Mouse (Mus musculus) lung, embryonic 14.5 days (tissue): ENCODE data around the gene Ahnak2. TPM values are rescaled to one million over a fixed set of nuclear protein-coding genes. Genes with fewer than 3 reads are reported as not detected.

Experiments used
- ATAC-seq: fragments of 200-750 bp; cut with Nextera tagmentation; 2 replicates; pipeline ENCODE4 v1.8.0; 2017; ENCODE audit warnings: mild to moderate bottlenecking, moderate TSS enrichment, moderate library complexity; ENCODE audit not compliant: insufficient read depth
- DNase-seq: peaks from one replicate; pipeline ENCODE4 v3.0.0-alpha.2; 2015
- H3K27ac ChIP-seq: fragments of 300-500 bp; sonication (generic); 2 replicates; pipeline ENCODE4 v1.5.1; 2014; ENCODE audit warnings: low read depth, mild to moderate bottlenecking, moderate library complexity
- H3K27me3 ChIP-seq: fragments of 300-500 bp; sonication (generic); 2 replicates; pipeline ENCODE4 v1.6.1; 2014; ENCODE audit warnings: low read length, control low read depth; ENCODE audit not compliant: insufficient read depth
- H3K36me3 ChIP-seq: fragments of 300-500 bp; sonication (generic); 2 replicates; pipeline ENCODE4 v1.6.1; 2014; ENCODE audit warnings: control low read depth; ENCODE audit not compliant: insufficient read depth
- H3K4me1 ChIP-seq: fragments of 300-500 bp; sonication (generic); 2 replicates; pipeline ENCODE4 v1.6.1; 2014; ENCODE audit warnings: antibody characterized with exemption, control low read depth; ENCODE audit not compliant: insufficient read depth
- H3K4me2 ChIP-seq: fragments of 300-500 bp; sonication (generic); 2 replicates; pipeline ENCODE4 v1.6.1; 2014; ENCODE audit warnings: mild to moderate bottlenecking
- H3K4me3 ChIP-seq: fragments of 300-500 bp; sonication (generic); 2 replicates; pipeline ENCODE4 v1.5.1; 2014; ENCODE audit warnings: low read depth, low read length
- H3K9ac ChIP-seq: fragments of 300-500 bp; sonication (generic); 2 replicates; pipeline ENCODE4 v1.6.1; 2014
- H3K9me3 ChIP-seq: fragments of 300-500 bp; sonication (generic); 2 replicates; pipeline ENCODE4 v1.6.1; 2016; ENCODE audit warnings: low read depth, low read length, control low read depth
- CTCF ChIP-seq: IDR thresholded peaks from 2 replicates; pipeline ENCODE4 v1.5.1; 2016; ENCODE audit warnings: antibody characterized with exemption, low read depth
- WGBS: fragments of 180-500 bp; shearing (Covaris S2); extraction: QIAGEN DNeasy Blood & Tissue Kit; methylation state at CpG from one replicate; pipeline ENCODE4 v1.1.7; 2014; 5-methylcytosine and 5-hydroxymethylcytosine counted together
- polyA plus RNA-seq: library from polyadenylated mRNA; unstranded; fragments of >200 nt; fragmentation: Nextera tagmentation; extraction: Ambion mirVana; gene quantifications from 2 replicates; pipeline ENCODE4 v1.2.1, GENCODE M21; 2014

The Ahnak2 gene
- polyA plus RNA-seq, 1 experiment from 2014 or later: 0.61 TPM

DNA sequence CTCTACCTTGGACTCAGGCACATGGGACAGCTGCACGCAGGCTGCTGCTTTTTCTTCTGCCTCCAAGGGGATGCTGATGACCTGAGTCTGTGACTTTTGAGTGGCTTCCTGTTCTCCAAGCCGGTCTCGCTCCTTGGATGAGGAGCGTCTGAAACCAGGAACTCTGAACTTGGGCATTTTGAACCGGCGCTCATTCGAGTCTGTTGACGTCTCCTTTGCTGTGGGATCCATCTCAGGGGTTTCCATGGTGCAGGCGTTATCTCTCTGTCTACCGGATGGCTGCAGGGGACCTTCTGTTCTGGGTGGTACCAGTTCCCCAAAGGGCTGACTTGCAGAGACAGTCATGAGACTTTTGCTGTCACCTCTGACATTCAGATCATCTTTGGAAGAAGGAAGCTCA is 28.0 kb downstream of the Ahnak2 start:
- H3K27ac ChIP-seq: no peak overlapping the region
- H3K4me2 ChIP-seq: no peak overlapping the region
- H3K9ac ChIP-seq: no peak overlapping the region
- H3K9me3 ChIP-seq: no peaks in the 10 kb centered on the region
- H3K4me3 ChIP-seq: no peak overlapping the region
- ATAC-seq: no peak
- H3K27me3 ChIP-seq: no peaks in the 10 kb centered on the region
- DNase-seq: no peak
- H3K36me3 ChIP-seq: no peaks in the 10 kb centered on the region
- 88% methylated on average over 10 of the region's 10 CpGs for WGBS
- TF ChIP-seq CTCF: no peak
- H3K4me1 ChIP-seq: no peaks in the 10 kb centered on the region

DNA sequence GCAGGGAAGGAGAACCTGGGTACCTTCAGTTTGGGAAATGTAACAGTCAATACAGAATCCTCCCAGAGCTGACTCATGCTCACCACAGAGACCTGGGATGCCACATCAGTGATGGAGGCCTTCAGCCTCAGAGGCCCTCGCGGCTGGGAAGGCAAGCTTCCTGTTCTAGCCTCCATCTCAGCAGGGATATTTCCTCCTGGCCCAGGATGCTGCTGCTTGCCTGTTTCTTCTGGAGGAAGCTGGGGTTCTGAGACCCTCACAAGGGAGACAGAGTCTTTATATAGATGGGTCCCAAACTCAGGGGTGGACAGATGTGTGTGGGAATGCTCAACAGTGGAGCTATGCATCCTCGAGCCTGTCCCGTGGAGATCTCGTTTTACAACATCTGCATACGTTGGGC is 28.4 kb downstream of the Ahnak2 start:
- 80% methylated on average over 6 of the region's 6 CpGs for WGBS
- DNase-seq: no peak
- no peak for ATAC-seq
- Histone ChIP-seq H3K4me2 (no peak overlapping the region), H3K4me1 (no peaks in the 10 kb centered on the region), H3K27ac (no peak overlapping the region), H3K27me3 (no peaks in the 10 kb centered on the region), H3K9me3 (no peaks in the 10 kb centered on the region), H3K36me3 (no peaks in the 10 kb centered on the region), H3K9ac (no peak overlapping the region), H3K4me3 (no peak overlapping the region)
- TF ChIP-seq CTCF: no peak

GRCm38 (mm10) chr12:112773366-112773765 is 29.1 kb downstream of the Ahnak2 start:
- H3K9me3 ChIP-seq: no peaks in the 10 kb centered on the region
- no peaks in the 10 kb centered on the region for H3K27me3 ChIP-seq
- ATAC-seq (no peak), DNase-seq (no peak)
- no peaks in the 10 kb centered on the region for H3K4me1 ChIP-seq
- H3K4me3 ChIP-seq: no peak overlapping the region
- no peak overlapping the region for H3K4me2 ChIP-seq
- no peaks in the 10 kb centered on the region for H3K36me3 ChIP-seq
- no peak overlapping the region for H3K9ac ChIP-seq
- no peak overlapping the region for H3K27ac ChIP-seq
- TF ChIP-seq CTCF: no peak
- WGBS: 17% methylated on average over 9 of the region's 9 CpGs

DNA sequence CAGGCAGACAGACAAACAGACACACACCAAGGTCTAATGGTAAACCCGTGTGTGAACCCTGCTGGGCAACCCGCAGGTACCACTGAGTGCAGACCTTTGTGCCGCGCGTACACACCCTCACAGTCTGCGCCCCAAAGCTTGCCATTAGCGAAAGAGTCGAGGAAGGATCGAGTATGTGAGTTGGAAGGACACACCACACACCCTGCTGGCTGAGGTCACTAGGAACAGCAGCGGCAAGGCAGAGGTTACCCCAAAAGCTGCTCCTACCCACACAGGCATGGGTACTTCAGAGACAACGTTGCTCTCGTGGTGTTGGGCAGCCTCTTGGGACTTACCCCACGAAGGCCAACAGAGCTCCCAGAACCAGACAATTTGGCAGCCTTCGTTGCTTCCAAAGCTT is 30.2 kb downstream of the Ahnak2 start:
- Histone ChIP-seq H3K27me3 (no peaks in the 10 kb centered on the region), H3K4me2 (no peak overlapping the region), H3K9me3 (no peaks in the 10 kb centered on the region), H3K4me1 (no peaks in the 10 kb centered on the region), H3K4me3 (no peak overlapping the region), H3K9ac (no peak overlapping the region), H3K27ac (no peak overlapping the region), H3K36me3 (no peaks in the 10 kb centered on the region)
- TF ChIP-seq CTCF: no peak
- WGBS: 86% methylated on average over 14 of the region's 14 CpGs
- DNase-seq: no peak
- ATAC-seq: no peak

DNA sequence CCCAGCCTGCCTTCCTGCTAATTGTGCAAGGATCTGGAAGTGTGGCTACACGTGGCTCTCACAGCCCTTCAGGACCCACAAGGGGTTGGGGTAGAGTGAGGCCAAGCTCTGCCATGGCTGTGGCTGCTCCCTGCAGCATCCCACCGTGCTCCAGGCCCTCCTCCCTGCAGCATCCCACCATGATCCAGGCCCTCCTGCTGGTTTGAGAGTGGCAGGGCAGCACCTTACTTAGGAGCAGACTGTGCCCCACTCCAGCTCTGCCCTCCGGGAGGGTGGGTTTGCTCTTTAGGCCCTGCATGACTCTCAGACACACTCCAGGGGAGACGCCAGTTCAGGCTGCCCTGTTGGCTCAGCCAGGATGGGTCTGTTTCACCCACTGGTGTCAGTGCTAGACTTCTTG is 32.1 kb downstream of the Ahnak2 start:
- H3K9ac ChIP-seq: no peak overlapping the region
- no peaks in the 10 kb centered on the region for H3K36me3 ChIP-seq
- H3K9me3 ChIP-seq: no peaks in the 10 kb centered on the region
- DNase-seq: no peak
- no peaks in the 10 kb centered on the region for H3K27me3 ChIP-seq
- 69% methylated on average over 4 of the region's 4 CpGs for WGBS
- H3K4me1 ChIP-seq: no peaks in the 10 kb centered on the region
- no peak for TF ChIP-seq CTCF
- ATAC-seq: no peak
- H3K27ac ChIP-seq: no peak overlapping the region
- no peak overlapping the region for H3K4me2 ChIP-seq
- H3K4me3 ChIP-seq: no peak overlapping the region

- WGBS: 65% methylated on average over 2 of the region's 2 CpGs
- no peak for TF ChIP-seq CTCF
- no peak for ATAC-seq
- Histone ChIP-seq H3K27ac (no peak overlapping the region), H3K36me3 (no peaks in the 10 kb centered on the region), H3K4me1 (no peaks in the 10 kb centered on the region), H3K4me3 (no peak overlapping the region), H3K9me3 (no peaks in the 10 kb centered on the region), H3K27me3 (no peaks in the 10 kb centered on the region), H3K9ac (no peak overlapping the region), H3K4me2 (no peak overlapping the region)
- no peak for DNase-seq
Observed at GRCm38 (mm10) chr12:112769751-112770150, 32.7 kb downstream of the Ahnak2 start.

- H3K36me3 ChIP-seq: no peaks in the 10 kb centered on the region
- ATAC-seq (no peak), DNase-seq (peak; percentile 50)
- H3K4me3 ChIP-seq: no peak overlapping the region
- no peaks in the 10 kb centered on the region for H3K9me3 ChIP-seq
- H3K9ac ChIP-seq: no peak overlapping the region
- WGBS: 78% methylated on average over 6 of the region's 6 CpGs
- H3K27me3 ChIP-seq: no peaks in the 10 kb centered on the region
- H3K4me1 ChIP-seq: no peaks in the 10 kb centered on the region
- no peak overlapping the region for H3K4me2 ChIP-seq
- no peak overlapping the region for H3K27ac ChIP-seq
- no peak for TF ChIP-seq CTCF
Observed at GRCm38 (mm10) chr12:112769031-112769430, 33.4 kb downstream of the Ahnak2 start.

- H3K9me3 ChIP-seq: no peaks in the 10 kb centered on the region
- DNase-seq (no peak), ATAC-seq (no peak)
- H3K4me3 ChIP-seq: no peak overlapping the region
- whole genome bisulfite sequencing: 84% methylated on average over 8 of the region's 8 CpGs
- no peak overlapping the region for H3K27ac ChIP-seq
- no peaks in the 10 kb centered on the region for H3K36me3 ChIP-seq
- no peaks in the 10 kb centered on the region for H3K4me1 ChIP-seq
- H3K9ac ChIP-seq: no peak overlapping the region; the same call in 1 of the 2 replicates
- H3K4me2 ChIP-seq: no peak overlapping the region
- H3K27me3 ChIP-seq: no peaks in the 10 kb centered on the region
- TF ChIP-seq CTCF: no peak
Observed at GRCm38 (mm10) chr12:112768166-112768565, 34.3 kb downstream of the Ahnak2 start.
